Mouse (Mus musculus) adipocyte (in vitro differentiated cells): ENCODE measurements around the gene Dnm3.
A peak's percentile ranks its signal among the peaks of the same experiment; 100 is the strongest.

Experiments
- DNase-seq: peaks from one replicate; pipeline ENCODE4 v3.0.0-alpha.2; 2016; ENCODE audit warnings: low spot score

The Dnm3 gene

GRCm38 (mm10) chr1:162023681-162024270 is 454.1 kb downstream of the Dnm3 start:
- no peak for DNase-seq

GRCm38 (mm10) chr1:162020766-162021165 is 457.1 kb downstream of the Dnm3 start:
- DNase-seq: no peak

GRCm38 (mm10) chr1:162020303-162020731 is 457.5 kb downstream of the Dnm3 start:
- DNase-seq: no peak

GRCm38 (mm10) chr1:162018601-162018977 is 459.2 kb downstream of the Dnm3 start:
- DNase-seq: no peak

- DNase-seq: no peak
These were observed 459.7 kb downstream of the Dnm3 start for GRCm38 (mm10) chr1:162017975-162018600.

GRCm38 (mm10) chr1:162016982-162017381 is 460.9 kb downstream of the Dnm3 start:
- DNase-seq: peak; percentile 46

DNA sequence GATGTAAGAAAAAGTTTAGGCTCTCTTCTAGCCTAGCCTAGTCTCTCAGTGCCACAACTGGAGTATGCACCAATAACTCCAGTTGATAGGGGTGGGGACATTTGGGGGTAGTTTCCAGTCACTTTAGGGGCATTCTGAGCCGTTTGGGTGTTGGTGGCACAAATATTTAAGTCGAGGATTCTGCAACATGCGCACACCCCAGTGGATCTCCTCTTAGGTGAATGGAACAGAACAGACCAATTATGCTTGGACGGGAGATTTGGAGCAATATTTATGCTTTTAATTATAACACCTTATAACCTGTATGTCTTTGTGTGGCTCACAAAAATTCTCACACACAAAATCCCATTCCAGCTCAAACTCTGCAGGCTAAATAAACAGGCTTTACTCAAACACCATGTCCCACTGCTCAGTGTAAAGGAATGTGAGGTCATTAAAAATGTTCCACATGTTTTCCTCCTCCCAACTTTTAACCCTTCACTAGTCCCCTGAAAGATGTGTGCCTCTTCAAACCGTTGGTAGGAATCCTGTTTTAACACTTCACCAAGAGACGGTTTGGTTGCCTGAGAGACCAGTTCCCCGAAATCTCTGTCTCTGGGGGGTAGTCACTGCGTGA is 462.5 kb downstream of the Dnm3 start:
- DNase-seq: no peak

DNA sequence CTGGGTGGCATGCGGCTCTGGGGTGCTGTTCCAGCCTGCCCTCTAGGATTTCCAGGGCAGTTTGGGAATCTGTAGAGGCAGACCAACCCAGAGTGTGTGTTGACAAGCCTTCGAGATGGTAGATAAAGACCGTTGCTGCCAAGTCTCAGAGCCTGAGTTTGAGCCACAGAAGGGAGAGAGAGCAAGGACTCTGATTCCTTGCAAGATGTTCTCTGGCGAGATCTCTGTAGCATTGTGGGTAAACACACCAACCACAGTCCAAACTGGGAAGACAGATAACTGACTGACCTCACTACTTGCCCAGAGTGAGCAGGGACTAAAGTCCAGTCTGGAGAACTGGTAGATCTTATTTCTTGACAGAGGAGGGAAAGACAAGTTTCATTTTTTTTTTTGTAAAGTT is 464.3 kb downstream of the Dnm3 start:
- peak; percentile 19 for DNase-seq

DNA sequence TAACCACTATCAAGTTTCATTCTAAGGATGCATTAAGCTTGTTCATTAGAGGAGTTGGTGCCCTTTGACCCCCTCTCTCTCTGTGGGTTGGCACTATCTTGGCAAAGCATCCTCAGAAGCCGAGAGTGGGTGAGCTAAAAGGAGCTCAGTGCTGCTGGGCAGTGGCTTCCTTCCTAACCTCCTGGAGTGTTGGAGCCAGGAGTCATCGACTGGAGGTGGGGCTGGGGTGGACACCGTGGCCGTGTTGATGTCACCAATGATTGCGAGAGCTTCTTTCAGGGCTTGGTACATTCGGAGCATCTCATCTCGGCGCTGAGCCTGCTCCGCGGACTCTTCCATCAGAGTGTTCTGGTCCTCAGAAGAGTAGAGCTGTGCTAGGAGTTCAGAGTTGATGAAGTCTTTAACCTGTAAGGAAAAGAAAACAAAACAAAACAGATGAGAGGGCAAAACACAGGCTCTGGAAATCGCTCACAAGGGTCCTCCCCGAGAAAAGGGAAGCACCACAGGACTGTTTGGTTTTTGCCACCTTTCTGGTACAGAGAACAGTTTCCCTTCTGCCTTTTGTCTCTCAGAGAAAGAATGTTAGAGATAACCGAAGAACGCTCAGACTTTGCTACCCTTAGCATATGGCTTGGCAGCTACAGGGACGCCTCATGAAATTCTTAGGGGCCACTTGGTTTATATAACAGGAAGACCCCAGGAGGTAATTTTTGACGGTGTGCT is 466.1 kb downstream of the Dnm3 start:
- DNase-seq: no peak

- no peak for DNase-seq
These were observed 468.7 kb downstream of the Dnm3 start for GRCm38 (mm10) chr1:162009086-162009485.

DNA sequence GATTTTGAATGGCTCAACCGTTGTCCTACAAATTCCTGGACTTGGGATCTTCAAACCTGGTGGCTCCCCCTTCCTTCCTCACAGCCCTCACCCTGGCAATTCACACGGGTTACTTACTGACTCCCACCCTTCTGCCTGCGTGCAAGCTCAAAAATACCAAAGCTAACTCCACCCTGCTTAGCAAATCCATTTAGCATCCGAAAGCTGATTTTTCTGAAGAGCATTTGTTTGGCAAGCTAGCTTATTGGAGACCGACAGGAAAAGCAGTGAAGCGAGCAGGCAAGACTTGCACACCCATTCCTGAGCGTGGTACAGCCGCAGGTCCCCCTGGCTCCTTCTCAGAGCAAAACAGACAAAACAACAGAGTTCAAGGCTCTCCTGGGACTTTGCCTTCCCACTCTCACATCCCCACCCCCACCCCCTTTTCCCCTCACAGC is 469.2 kb downstream of the Dnm3 start:
- DNase-seq: no peak

GRCm38 (mm10) chr1:162008208-162008607 is 469.6 kb downstream of the Dnm3 start:
- no peak for DNase-seq

DNA sequence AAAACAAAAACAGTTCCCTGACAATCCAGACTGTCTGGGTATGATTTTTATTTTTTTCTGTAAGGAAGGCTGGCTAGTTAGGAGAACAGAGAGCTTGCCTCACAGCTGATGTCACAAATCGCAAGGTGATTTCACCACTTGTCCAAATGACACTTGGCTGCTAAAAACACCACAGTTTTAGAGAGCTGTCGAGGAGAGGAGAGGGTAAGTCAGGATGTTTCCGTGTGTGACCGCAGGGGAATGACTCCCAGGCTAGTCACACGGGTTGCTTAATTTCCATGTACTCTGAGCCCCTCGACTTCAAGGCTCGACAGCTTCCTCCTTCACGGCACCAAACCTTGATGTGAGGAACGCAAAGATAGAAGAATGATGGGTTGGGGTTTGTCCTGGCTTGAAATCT is 471.7 kb downstream of the Dnm3 start:
- peak; percentile 60 for DNase-seq

- peak; percentile 51 for DNase-seq
These were observed 472.7 kb downstream of the Dnm3 start for GRCm38 (mm10) chr1:162004821-162005770.

GRCm38 (mm10) chr1:162004518-162004780 is 473.4 kb downstream of the Dnm3 start:
- no peak for DNase-seq

- no peak for DNase-seq
These were observed 473.9 kb downstream of the Dnm3 start for GRCm38 (mm10) chr1:162003729-162004517.

GRCm38 (mm10) chr1:162001328-162001727 is 476.5 kb downstream of the Dnm3 start:
- DNase-seq: no peak

DNA sequence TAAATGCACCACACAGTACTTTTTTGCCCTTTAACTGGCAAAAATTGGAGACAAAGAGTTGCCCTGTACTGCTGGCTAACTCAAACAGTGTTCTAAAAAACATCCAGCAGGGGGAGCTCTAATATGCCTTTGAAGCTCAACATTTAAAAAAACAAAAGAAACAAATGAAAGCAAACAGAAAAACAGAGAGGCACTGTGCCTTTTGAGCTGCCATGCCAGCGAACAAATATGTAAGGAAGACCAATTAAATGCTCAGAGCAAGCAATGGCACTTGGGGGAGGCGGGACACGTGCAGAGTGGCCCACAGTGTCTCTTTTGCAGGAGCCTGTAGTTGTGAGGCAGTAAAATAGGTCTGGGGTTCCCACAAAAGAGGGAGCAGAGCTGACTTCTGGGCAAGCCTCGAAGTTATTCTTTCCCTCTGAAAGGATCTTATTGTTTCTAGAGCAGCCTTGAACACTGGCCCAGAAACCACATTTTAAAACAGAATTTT is 477.9 kb downstream of the Dnm3 start:
- DNase-seq: peak; percentile 91

- no peak for DNase-seq
These were observed 478.5 kb downstream of the Dnm3 start for GRCm38 (mm10) chr1:161999338-161999737.

DNA sequence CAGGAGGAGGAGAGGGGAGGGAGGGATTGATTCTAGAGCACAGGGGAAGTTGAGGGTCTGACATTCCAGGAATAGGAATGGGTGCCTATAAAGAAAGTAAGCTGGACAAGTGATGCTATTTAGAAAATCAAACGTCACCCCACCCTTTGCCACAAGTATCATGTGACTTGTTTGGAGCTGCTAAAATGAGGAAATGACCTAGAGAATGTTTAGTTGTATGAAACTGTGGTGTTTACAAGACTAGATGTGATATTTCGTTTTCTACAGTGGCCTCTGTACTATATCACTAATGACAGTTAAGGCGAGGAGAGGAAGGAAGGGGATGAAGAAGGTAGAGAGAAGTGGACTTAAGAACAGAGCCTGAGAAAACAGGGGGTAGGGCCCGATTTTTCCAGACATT is 479.1 kb downstream of the Dnm3 start:
- DNase-seq: no peak

- no peak for DNase-seq
These were observed 485.4 kb downstream of the Dnm3 start for GRCm38 (mm10) chr1:161992389-161992788.
